Mouse (Mus musculus) common myeloid progenitor, adult 5-6 weeks (primary cell): ENCODE measurements around the gene Slc27a4. TPM values are rescaled to one million over a fixed set of nuclear protein-coding genes. Genes with fewer than 3 reads are reported as not detected.

ENCODE experiments used
- ATAC-seq: replicated peaks from 2 replicates; pipeline ENCODE4 v1.8.0; 2016; ENCODE audit warnings: low read depth, mild to moderate bottlenecking, moderate TSS enrichment, inconsistent platforms; ENCODE audit not compliant: poor library complexity, severe bottlenecking
- total RNA-seq: library from RNA; stranded (forward); fragments of 200-1000, 187-1606 nt; gene quantifications from 2 replicates; pipeline ENCODE4 v1.2.3, GENCODE M21; 2017

Slc27a4 gene
- total RNA-seq, 1 experiment from 2014 or later, result 3.3 TPM

DNA sequence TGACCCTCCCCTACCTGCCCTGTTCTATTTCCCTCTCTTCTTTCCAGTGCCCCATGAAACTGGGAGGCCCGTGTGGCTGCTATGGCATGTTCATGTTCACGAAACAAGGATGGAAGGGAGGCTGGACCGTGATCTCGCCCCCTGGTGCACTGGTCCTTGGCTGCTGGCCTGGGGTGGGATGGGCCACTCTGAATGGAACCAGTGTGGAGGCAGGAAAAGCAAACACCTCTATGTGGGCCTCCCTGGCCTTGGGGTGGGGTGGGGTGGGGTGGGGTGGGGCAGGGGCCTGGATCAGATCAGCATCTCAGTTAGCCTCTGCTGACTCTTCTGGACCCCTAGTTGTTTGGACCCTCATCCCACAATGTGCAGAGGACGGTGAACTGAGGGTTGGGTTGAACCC, 51.3 kb downstream of the Slc27a4 start:
- ATAC-seq, result no peak

- no peak for ATAC-seq
Measured at GRCm38 (mm10) chr2:29855585-29856210, 53.3 kb downstream of the Slc27a4 start.

- no peak for ATAC-seq
Measured at GRCm38 (mm10) chr2:29856451-29857260, 54.2 kb downstream of the Slc27a4 start.

DNA sequence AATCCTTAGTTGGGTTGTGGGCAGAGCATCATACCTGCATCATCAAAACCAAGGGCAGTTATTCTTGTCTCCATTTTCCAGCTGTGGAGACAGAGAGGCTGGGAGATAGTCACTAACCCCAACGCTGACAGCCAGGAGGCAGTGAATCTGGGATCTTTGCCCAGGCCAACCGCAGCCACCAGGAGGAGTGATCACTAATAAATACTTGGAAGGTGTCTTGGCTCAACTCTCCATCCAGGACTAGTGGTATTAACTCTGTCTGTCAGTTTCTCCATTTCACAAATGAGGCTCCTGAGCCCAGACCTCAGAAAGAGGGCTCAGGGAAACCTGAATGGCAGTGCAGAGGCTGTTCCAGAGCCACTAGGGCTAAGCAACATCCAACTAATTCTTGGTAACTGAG, 54.9 kb downstream of the Slc27a4 start:
- no peak for ATAC-seq

DNA sequence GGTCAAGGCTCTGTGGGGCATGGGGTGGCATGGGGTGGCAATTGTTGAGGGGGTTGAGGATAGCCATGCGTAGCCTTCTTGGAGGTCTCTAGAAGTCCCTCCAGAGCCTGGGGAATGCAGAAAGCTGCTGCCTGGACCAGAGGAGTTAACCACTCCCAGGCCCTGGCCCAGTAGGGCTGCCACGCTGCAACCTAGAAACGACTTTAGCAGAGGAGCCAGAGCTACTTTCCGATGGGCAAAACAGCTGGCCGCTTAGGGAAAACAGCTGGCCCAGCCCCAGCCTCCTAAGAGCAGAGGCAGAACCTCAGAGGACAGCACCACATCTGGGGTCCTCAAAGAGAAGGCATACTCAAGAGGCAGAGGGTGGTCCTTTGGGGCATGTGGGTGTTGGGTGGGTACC, 55.5 kb downstream of the Slc27a4 start:
- no peak for ATAC-seq

GRCm38 (mm10) chr2:29858748-29859473, 56.5 kb downstream of the Slc27a4 start:
- peak; percentile 85 for ATAC-seq

- ATAC-seq, result no peak
Measured at GRCm38 (mm10) chr2:29865125-29865524, 62.7 kb downstream of the Slc27a4 start.

Other genes starting within 250 kb of the Slc27a4 start
- 25.4 and 40.5 TPM in 2 replicates for gene Rapgef1, start 182.9 kb upstream of the Slc27a4 start, total RNA-seq
- gene Gm13420, start 50.9 kb upstream of the Slc27a4 start, total RNA-seq, result not detected in 2 replicates
- not detected in 2 replicates for gene Gm13547, start 43.3 kb upstream of the Slc27a4 start, total RNA-seq
- 7.4 and 10.3 TPM in 2 replicates for gene Coq4, start 15.1 kb upstream of the Slc27a4 start, total RNA-seq
- 45.7 and 58.0 TPM in 2 replicates for gene Trub2, start 14.1 kb upstream of the Slc27a4 start, total RNA-seq
- gene Urm1, start 17.4 kb downstream of the Slc27a4 start, total RNA-seq, result 20.1 and 23.9 TPM in 2 replicates
- gene Cercam, start 66.5 kb downstream of the Slc27a4 start, total RNA-seq, result 9.8 and 14.0 TPM in 2 replicates
- 76.4 and 93.2 TPM in 2 replicates for gene Odf2, start 86.6 kb downstream of the Slc27a4 start, total RNA-seq
- 71.3 and 85.0 TPM in 2 replicates for gene Gle1, start 132.8 kb downstream of the Slc27a4 start, total RNA-seq
- gene Sptan1, start 162.9 kb downstream of the Slc27a4 start, total RNA-seq, result 84.1 and 89.2 TPM in 2 replicates
- 11.5 and 15.6 TPM in 2 replicates for gene Wdr34, start 246.2 kb downstream of the Slc27a4 start, total RNA-seq